Mouse (Mus musculus): Measurements from ENCODE around the gene Natd1. TPM values are rescaled to one million over a fixed set of nuclear protein-coding genes. Genes with fewer than 3 reads are reported as not detected.
A peak's percentile ranks its signal among the peaks of the same experiment; 100 is the strongest.

Gene Natd1
- polyA plus RNA-seq, 1 experiment from 2014 or later: 14.7 TPM

DNA sequence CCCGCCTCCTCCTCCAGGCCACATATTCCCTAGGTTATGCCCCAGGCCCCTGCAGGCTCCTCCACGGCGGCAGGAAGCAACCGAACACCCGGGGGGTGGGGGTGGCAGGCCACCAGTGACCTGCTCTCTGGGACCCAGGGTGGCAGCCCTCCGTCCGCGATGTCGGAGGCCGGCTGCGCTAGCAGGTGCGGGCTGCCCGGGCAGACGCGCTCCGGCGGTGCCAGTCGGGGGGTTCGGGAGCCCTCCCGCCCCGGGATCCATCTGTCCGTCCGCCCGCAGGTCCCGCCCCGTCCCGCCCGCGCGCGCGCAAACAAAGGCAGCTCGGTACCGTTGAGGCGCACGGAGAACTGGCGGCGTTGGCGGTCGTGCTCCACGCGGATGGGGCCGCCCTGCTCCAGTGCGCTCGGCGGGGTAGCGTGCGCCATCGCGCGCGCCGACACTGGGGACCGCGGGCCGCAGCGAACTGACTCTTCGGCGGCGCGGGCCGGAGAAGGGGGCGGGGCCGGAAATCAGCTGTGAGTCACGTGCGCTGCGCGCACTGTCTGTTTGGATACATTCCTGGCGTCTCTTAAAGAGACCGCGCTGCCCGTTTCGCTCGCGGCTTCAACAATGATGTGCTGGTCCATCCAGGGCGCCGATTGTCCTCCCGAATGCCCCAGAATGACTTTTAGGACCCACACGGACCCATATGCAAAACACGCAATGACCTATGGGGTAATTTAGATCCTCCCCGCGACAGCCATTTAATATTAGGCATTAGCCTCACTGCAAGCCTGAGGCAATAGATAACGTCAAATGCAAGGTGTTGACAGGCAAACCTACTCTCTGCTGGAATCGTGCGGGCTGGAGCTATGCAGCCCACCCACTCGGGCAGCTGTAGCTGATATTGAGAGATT, 1.0 kb downstream of the Natd1 start:
- H3K36me3 ChIP-seq (ENCODE audit: control insufficient read depth, insufficient read depth, low read length): no peaks in the 10 kb centered on the region
- no peaks in the 10 kb centered on the region for H3K9me3 ChIP-seq (ENCODE audit: control insufficient read depth, low read depth, low read length)
- under 1% methylated on average over 68 of the region's 86 CpGs for WGBS
- H3K4me3 ChIP-seq (ENCODE audit: low read depth, low read length): peak overlapping the region; percentile 94
- ATAC-seq (ENCODE audit: insufficient number of reproducible peaks, insufficient read depth, low FRiP score, low read depth): peak; percentile 85
- peaks cover 16% of the 10 kb centered on the region for H3K4me1 ChIP-seq (ENCODE audit: control insufficient read depth, insufficient read depth, low read length)
- H3K27ac ChIP-seq (ENCODE audit: low read length): peak overlapping the region; percentile 44; the same call in 1 of the 2 replicates
- H3K4me2 ChIP-seq (replicated peaks; ENCODE audit: low read depth, low read length): peak overlapping the region; percentile 78
- peak overlapping the region; percentile 83 for H3K9ac ChIP-seq (replicated peaks; ENCODE audit: low read depth, low read length)
- no peaks in the 10 kb centered on the region for H3K27me3 ChIP-seq (ENCODE audit: control insufficient read depth, insufficient read depth, low read length)

DNA sequence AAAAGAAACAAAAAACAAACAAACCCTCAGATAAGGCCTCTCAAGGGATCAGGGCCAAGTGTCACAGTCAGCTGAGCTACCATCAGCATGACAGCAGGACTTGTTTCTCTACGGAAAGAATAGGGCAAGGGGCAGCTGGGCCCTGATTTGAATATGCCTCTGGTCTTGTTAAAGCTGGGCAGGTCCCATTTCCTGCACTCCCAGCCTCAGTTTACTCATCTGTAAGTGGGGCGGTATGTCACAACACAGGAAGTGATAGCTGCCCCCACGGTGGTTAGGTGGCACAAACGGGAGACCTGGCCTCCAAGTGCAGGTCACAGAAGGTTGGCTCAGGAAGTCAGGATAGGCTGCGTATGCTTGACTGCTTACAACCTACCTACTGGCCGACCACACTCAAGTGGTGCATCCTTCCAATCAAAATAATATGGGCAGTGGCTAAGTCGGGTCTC, 2.0 kb downstream of the Natd1 start:
- Histone ChIP-seq H3K4me2 (replicated peaks; ENCODE audit: low read depth, low read length) (peak overlapping the region; percentile 78), H3K27ac (ENCODE audit: low read length) (no peak overlapping the region), H3K27me3 (ENCODE audit: control insufficient read depth, insufficient read depth, low read length) (no peaks in the 10 kb centered on the region), H3K4me1 (ENCODE audit: control insufficient read depth, insufficient read depth, low read length) (peaks cover 16% of the 10 kb centered on the region), H3K36me3 (ENCODE audit: control insufficient read depth, insufficient read depth, low read length) (no peaks in the 10 kb centered on the region), H3K9me3 (ENCODE audit: control insufficient read depth, low read depth, low read length) (no peaks in the 10 kb centered on the region), H3K4me3 (ENCODE audit: low read depth, low read length) (peak overlapping the region; percentile 94), H3K9ac (replicated peaks; ENCODE audit: low read depth, low read length) (peak overlapping the region; percentile 83)
- WGBS: 31% methylated on average over 7 of the region's 7 CpGs
- no peak for ATAC-seq (ENCODE audit: insufficient number of reproducible peaks, insufficient read depth, low FRiP score, low read depth)

DNA sequence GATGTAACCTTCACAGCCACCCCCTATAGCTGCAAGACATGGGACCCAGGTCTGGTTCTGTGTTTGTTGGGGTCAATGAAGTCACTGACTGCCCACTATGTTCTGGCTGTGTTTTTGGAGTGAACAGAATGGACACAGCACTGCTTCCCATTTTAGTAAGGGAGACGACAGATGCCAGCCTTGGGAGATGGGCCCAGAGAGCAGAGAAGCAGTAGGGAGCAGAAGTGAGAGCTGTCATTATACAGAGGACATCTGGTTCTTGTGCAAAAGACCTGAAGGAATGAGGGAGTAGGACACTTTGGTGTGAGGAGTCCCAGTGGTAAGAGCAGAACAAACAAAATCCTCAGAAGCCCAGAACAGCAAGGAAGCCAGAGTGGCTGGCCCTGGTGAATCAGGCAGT, 4.9 kb downstream of the Natd1 start:
- Histone ChIP-seq H3K36me3 (ENCODE audit: control insufficient read depth, insufficient read depth, low read length) (peaks cover 12% of the 10 kb centered on the region; the same call in 1 of the 2 replicates), H3K4me1 (ENCODE audit: control insufficient read depth, insufficient read depth, low read length) (peaks cover 14% of the 10 kb centered on the region), H3K9ac (replicated peaks; ENCODE audit: low read depth, low read length) (no peak overlapping the region), H3K4me2 (replicated peaks; ENCODE audit: low read depth, low read length) (no peak overlapping the region), H3K9me3 (ENCODE audit: control insufficient read depth, low read depth, low read length) (no peaks in the 10 kb centered on the region), H3K4me3 (ENCODE audit: low read depth, low read length) (no peak overlapping the region), H3K27me3 (ENCODE audit: control insufficient read depth, insufficient read depth, low read length) (no peaks in the 10 kb centered on the region), H3K27ac (ENCODE audit: low read length) (no peak overlapping the region)
- ATAC-seq (ENCODE audit: insufficient number of reproducible peaks, insufficient read depth, low FRiP score, low read depth): no peak
- 85% methylated on average over 1 of the region's 1 CpGs for WGBS

DNA sequence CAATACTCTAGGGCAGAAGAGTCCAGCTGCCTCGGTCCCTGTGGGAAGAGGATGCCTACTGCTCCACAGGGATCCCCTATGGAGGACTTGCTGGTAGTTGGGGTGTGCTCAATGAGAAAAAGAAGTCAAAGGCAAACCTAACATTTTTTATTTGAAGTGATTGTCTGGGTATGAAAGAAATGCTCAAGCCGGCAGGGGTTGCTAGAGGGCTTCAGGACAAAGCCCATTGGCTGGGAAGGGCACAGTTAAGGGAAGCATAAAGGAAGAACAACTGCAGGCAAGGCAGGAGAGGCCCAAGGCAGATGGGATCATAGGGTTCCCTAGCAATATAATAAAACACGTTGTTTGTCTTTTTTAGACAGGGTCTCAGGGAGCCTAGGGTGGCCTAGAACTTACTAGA, 6.5 kb downstream of the Natd1 start:
- no peaks in the 10 kb centered on the region for H3K9me3 ChIP-seq (ENCODE audit: control insufficient read depth, low read depth, low read length)
- H3K27ac ChIP-seq (ENCODE audit: low read length): no peak overlapping the region
- ATAC-seq (ENCODE audit: insufficient number of reproducible peaks, insufficient read depth, low FRiP score, low read depth): no peak
- no peak overlapping the region for H3K9ac ChIP-seq (replicated peaks; ENCODE audit: low read depth, low read length)
- H3K4me2 ChIP-seq (replicated peaks; ENCODE audit: low read depth, low read length): no peak overlapping the region
- no peak overlapping the region for H3K4me3 ChIP-seq (ENCODE audit: low read depth, low read length)
- peaks cover 10% of the 10 kb centered on the region for H3K4me1 ChIP-seq (ENCODE audit: control insufficient read depth, insufficient read depth, low read length)
- peaks cover 20% of the 10 kb centered on the region for H3K36me3 ChIP-seq (ENCODE audit: control insufficient read depth, insufficient read depth, low read length)
- no peaks in the 10 kb centered on the region for H3K27me3 ChIP-seq (ENCODE audit: control insufficient read depth, insufficient read depth, low read length)
- WGBS: 71% methylated on average over 3 of the region's 3 CpGs

DNA sequence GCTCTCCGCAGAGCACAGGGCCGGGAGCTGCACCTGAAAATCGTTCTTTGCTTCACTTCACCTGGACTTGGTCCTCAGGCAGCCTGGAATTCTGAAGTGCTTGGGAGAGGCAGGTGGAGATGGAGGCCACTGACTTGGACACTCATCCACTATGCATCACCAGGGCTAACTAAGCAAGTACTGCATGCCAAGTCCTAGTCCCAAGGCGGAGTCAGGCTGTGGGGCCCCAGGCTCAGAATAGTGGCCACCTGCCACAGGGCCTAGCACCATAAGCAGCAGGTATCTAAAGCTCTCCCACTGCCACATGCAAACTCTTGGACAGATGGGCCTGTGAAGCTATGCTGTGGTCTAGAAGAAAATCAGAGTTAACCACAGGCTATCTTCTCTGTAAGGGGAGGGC, 8.1 kb downstream of the Natd1 start:
- no peak for ATAC-seq (ENCODE audit: insufficient number of reproducible peaks, insufficient read depth, low FRiP score, low read depth)
- H3K4me2 ChIP-seq (replicated peaks; ENCODE audit: low read depth, low read length): no peak overlapping the region
- WGBS: 88% methylated on average over 4 of the region's 4 CpGs
- peaks cover 20% of the 10 kb centered on the region for H3K36me3 ChIP-seq (ENCODE audit: control insufficient read depth, insufficient read depth, low read length)
- no peaks in the 10 kb centered on the region for H3K9me3 ChIP-seq (ENCODE audit: control insufficient read depth, low read depth, low read length)
- no peaks in the 10 kb centered on the region for H3K4me1 ChIP-seq (ENCODE audit: control insufficient read depth, insufficient read depth, low read length)
- H3K4me3 ChIP-seq (ENCODE audit: low read depth, low read length): no peak overlapping the region
- no peaks in the 10 kb centered on the region for H3K27me3 ChIP-seq (ENCODE audit: control insufficient read depth, insufficient read depth, low read length)
- no peak overlapping the region for H3K9ac ChIP-seq (replicated peaks; ENCODE audit: low read depth, low read length)
- H3K27ac ChIP-seq (ENCODE audit: low read length): no peak overlapping the region

DNA sequence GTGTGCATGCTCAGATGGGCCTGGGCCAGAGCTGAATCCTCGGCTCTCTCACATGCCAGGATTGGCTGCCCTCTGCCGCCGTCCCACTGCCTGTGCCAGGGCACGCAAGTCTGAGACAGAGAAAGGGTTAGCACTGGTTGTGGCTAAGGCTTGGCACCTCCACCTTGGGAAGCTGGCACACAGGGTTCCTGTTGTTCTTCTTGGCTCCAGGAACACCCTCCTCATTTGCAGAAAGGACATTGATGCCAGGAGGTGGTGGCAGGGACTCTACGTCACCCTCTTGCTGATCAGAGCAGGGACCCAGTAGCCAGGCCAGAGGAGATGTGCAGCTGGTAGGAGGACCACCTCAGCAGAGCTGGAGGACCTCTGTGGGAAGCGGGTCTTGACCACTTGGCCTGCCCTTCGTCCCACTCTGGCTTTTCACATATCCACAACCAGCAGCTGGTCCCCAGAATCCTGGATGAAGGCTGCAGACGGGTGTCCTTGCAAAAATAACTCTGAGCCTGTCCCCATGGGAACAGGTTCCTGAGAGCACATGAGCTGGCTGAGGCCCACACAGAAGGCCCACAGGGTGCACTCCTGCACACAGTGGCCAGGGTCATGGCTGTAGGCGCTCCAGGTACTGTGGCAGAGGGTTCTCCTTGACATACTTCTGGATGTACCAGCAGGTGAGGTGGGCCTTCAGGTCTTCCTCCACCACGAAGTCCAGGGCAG, 9.0 kb downstream of the Natd1 start:
- no peak for ATAC-seq (ENCODE audit: insufficient number of reproducible peaks, insufficient read depth, low FRiP score, low read depth)
- Histone ChIP-seq H3K9me3 (ENCODE audit: control insufficient read depth, low read depth, low read length) (no peaks in the 10 kb centered on the region), H3K4me2 (replicated peaks; ENCODE audit: low read depth, low read length) (no peak overlapping the region), H3K4me3 (ENCODE audit: low read depth, low read length) (no peak overlapping the region), H3K27ac (ENCODE audit: low read length) (no peak overlapping the region), H3K4me1 (ENCODE audit: control insufficient read depth, insufficient read depth, low read length) (no peaks in the 10 kb centered on the region), H3K27me3 (ENCODE audit: control insufficient read depth, insufficient read depth, low read length) (no peaks in the 10 kb centered on the region), H3K36me3 (ENCODE audit: control insufficient read depth, insufficient read depth, low read length) (peaks cover 20% of the 10 kb centered on the region), H3K9ac (replicated peaks; ENCODE audit: low read depth, low read length) (no peak overlapping the region)
- 87% methylated on average over 10 of the region's 10 CpGs for WGBS

DNA sequence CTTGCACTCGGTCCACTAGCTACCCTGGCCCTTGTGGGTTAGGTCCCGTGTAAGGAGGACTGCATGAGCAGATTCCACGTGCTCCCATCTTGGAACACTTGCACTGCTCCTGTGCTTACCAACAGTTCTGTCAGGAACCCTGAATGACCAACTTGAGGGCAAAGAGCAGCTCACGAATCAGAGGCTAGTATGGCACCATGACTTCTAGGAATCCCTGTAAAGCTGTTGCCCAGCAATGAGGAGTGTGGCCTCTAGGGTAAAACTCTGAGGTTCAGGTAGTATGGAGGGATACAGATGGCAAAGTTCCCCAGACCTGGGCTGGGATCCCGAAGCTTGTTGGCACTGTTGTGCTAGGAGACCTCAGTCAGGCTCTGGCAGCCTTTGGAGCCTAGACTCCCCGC, 10.9 kb downstream of the Natd1 start:
- no peak overlapping the region for H3K9ac ChIP-seq (replicated peaks; ENCODE audit: low read depth, low read length)
- no peaks in the 10 kb centered on the region for H3K4me1 ChIP-seq (ENCODE audit: control insufficient read depth, insufficient read depth, low read length)
- no peak for ATAC-seq (ENCODE audit: insufficient number of reproducible peaks, insufficient read depth, low FRiP score, low read depth)
- 87% methylated on average over 6 of the region's 6 CpGs for WGBS
- H3K9me3 ChIP-seq (ENCODE audit: control insufficient read depth, low read depth, low read length): no peaks in the 10 kb centered on the region
- H3K27ac ChIP-seq (ENCODE audit: low read length): no peak overlapping the region
- H3K27me3 ChIP-seq (ENCODE audit: control insufficient read depth, insufficient read depth, low read length): no peaks in the 10 kb centered on the region
- no peak overlapping the region for H3K4me2 ChIP-seq (replicated peaks; ENCODE audit: low read depth, low read length)
- peaks cover 20% of the 10 kb centered on the region for H3K36me3 ChIP-seq (ENCODE audit: control insufficient read depth, insufficient read depth, low read length)
- no peak overlapping the region for H3K4me3 ChIP-seq (ENCODE audit: low read depth, low read length)

DNA sequence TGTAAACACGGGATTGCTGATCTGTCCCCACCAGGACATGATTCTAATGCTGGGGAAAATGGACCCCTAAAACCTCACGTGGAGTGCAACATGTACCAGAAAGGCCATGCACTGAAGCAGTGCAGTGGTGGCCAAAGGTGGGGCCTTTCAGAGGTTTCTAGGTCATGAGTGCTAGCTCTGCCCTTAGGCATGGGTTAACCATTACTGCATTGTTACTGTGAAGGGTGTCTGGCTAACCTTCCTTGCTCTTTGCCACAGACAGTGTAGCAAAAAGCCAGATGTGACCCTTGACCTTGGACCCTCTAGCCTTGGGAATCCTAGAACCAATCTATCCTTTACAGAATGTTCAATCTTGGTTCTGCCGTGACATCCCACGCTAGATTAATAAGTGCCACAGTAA, 12.1 kb downstream of the Natd1 start:
- Histone ChIP-seq H3K36me3 (ENCODE audit: control insufficient read depth, insufficient read depth, low read length) (peaks cover 20% of the 10 kb centered on the region), H3K9ac (replicated peaks; ENCODE audit: low read depth, low read length) (no peak overlapping the region), H3K4me1 (ENCODE audit: control insufficient read depth, insufficient read depth, low read length) (no peaks in the 10 kb centered on the region), H3K4me2 (replicated peaks; ENCODE audit: low read depth, low read length) (no peak overlapping the region), H3K9me3 (ENCODE audit: control insufficient read depth, low read depth, low read length) (no peaks in the 10 kb centered on the region), H3K4me3 (ENCODE audit: low read depth, low read length) (no peak overlapping the region), H3K27me3 (ENCODE audit: control insufficient read depth, insufficient read depth, low read length) (no peaks in the 10 kb centered on the region), H3K27ac (ENCODE audit: low read length) (no peak overlapping the region)
- 61% methylated on average over 4 of the region's 4 CpGs for WGBS
- ATAC-seq (ENCODE audit: insufficient number of reproducible peaks, insufficient read depth, low FRiP score, low read depth): no peak

Data from stomach, embryonic 14.5 days (tissue).